Mouse (Mus musculus) stomach, embryonic 14.5 days (tissue): ENCODE results near the gene Gm3002. TPM values are rescaled to one million over a fixed set of nuclear protein-coding genes. Genes with fewer than 3 reads are reported as not detected.
"Not testable (repeated sequence)": the region's sequence is repeated elsewhere in the genome, so short reads cannot be mapped to it uniquely, and the experiment has no call there.

Source experiments
- ATAC-seq: fragments of 200-750 bp; cut with Nextera tagmentation; 2 replicates; pipeline ENCODE4 v1.8.0; 2017; ENCODE audit warnings: low read depth, moderate TSS enrichment; ENCODE audit not compliant: insufficient number of reproducible peaks, insufficient read depth, low FRiP score
- H3K27ac ChIP-seq: fragments of 300-500 bp; sonication (generic); 2 replicates; pipeline ENCODE4 v1.5.1; 2014; ENCODE audit warnings: mild to moderate bottlenecking, low read length, moderate library complexity, mixed read lengths
- H3K27me3 ChIP-seq: fragments of 300-500 bp; sonication (generic); 2 replicates; pipeline ENCODE4 v1.6.1; 2014; ENCODE audit warnings: low read length, control low read depth, mixed read lengths; ENCODE audit not compliant: control insufficient read depth, insufficient read depth
- H3K36me3 ChIP-seq: fragments of 300-500 bp; sonication (generic); 2 replicates; pipeline ENCODE4 v1.6.1; 2014; ENCODE audit warnings: mild to moderate bottlenecking, control low read depth, low read length, moderate library complexity, mixed read lengths; ENCODE audit not compliant: control insufficient read depth, insufficient read depth
- H3K4me1 ChIP-seq: fragments of 300-500 bp; sonication (generic); 2 replicates; pipeline ENCODE4 v1.6.1; 2014; ENCODE audit warnings: low read length, control low read depth, mixed read lengths; ENCODE audit not compliant: control insufficient read depth, insufficient read depth
- H3K4me2 ChIP-seq: fragments of 300-500 bp; sonication (generic); replicated peaks from 2 replicates; pipeline ENCODE4 v1.6.1; 2014; ENCODE audit warnings: low read depth, low read length, control low read depth
- H3K4me3 ChIP-seq: fragments of 300-500 bp; sonication (generic); 2 replicates; pipeline ENCODE4 v1.5.1; 2014; ENCODE audit warnings: low read depth, low read length, control low read depth
- H3K9ac ChIP-seq: fragments of 300-500 bp; sonication (generic); replicated peaks from 2 replicates; pipeline ENCODE4 v1.6.1; 2014; ENCODE audit warnings: low read depth, mild to moderate bottlenecking, control low read depth, low read length, moderate library complexity, mixed read lengths
- H3K9me3 ChIP-seq: fragments of 300-500 bp; sonication (generic); 2 replicates; pipeline ENCODE4 v1.6.1; 2016; ENCODE audit warnings: low read depth, low read length, control low read depth; ENCODE audit not compliant: control insufficient read depth
- WGBS: fragments of 180-500 bp; shearing (Covaris S2); extraction: QIAGEN DNeasy Blood & Tissue Kit; methylation state at CpG from one replicate; pipeline ENCODE4 v1.1.7; 2014; 5-methylcytosine and 5-hydroxymethylcytosine counted together
- polyA plus RNA-seq: library from polyadenylated mRNA; unstranded; fragments of >200 nt; fragmentation: Nextera tagmentation; extraction: Ambion mirVana; gene quantifications from 2 replicates; pipeline ENCODE4 v1.2.1, GENCODE M21; 2014

Gm3002 gene
- 0.24 TPM in 1 of 2 replicates, not detected in the other for polyA plus RNA-seq

GRCm38 (mm10) chr14:3809774-3810173 lies at the start of gene Gm3002:
Gm3002 (plus strand) TSS chr14:3810074.
- H3K9ac ChIP-seq, H3K9me3 ChIP-seq, H3K36me3 ChIP-seq, H3K4me2 ChIP-seq, H3K27ac ChIP-seq, H3K4me1 ChIP-seq, H3K4me3 ChIP-seq, H3K27me3 ChIP-seq, ATAC-seq: not testable (repeated sequence)
- no CpG with 5 or more reads among the region's 31 CpGs for WGBS

DNA sequence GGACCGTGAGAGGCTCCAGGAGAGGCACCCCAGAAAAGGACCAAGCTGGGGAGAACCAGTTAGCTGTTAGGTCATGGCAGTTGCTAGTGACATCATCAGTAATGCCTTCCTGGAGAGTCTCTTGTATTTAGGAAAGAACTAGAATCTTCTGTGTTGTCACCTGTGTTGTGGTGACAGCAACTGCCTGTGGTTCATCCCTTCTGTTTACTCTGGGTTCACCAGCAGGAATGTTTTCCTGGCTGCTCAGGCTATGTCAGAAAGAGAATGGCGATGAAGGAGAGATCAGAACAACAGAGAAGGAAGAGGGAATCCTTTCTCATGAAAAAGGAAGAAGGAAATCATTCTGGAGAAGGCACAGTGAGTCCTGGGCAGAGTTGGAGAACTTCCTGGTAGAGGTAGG lies 36.1 kb downstream of the Gm3002 start, which contains the start of gene Gm3033:
Gm3033 (plus strand) TSS at position 301 of the 400 bp plus-strand sequence.
- H3K4me3 ChIP-seq, H3K27ac ChIP-seq, H3K4me2 ChIP-seq, H3K9ac ChIP-seq, H3K9me3 ChIP-seq, H3K4me1 ChIP-seq, ATAC-seq, H3K27me3 ChIP-seq, H3K36me3 ChIP-seq: not testable (repeated sequence)
- no CpG with 5 or more reads among the region's 2 CpGs for WGBS

DNA sequence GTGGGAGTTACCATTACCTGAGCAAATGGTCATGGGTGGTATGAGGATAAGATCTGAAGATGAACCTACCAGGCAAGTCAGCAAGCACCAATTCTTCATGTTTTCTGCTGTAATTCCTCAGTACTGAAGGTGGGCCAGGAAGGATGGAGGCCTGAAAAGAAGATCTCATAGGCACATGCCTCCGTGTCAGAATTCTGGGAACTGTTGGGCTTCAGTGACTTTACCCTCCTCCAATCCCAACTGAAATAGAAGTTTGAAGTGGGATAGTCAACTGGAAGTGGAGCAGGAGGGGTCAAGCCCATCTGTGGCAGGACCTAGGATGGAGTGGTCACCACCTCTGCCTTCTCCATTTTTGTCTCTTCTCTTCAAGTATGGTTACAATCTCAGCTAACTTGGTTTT lies 74.0 kb downstream of the Gm3002 start, which contains the start of gene Gm2916:
Gm2916 (plus strand) TSS at position 301 of the 400 bp plus-strand sequence.
- H3K4me2 ChIP-seq, H3K4me3 ChIP-seq, H3K9ac ChIP-seq, H3K9me3 ChIP-seq, ATAC-seq, H3K27me3 ChIP-seq, H3K4me1 ChIP-seq, H3K27ac ChIP-seq, H3K36me3 ChIP-seq: not testable (repeated sequence)
- no CpG with 5 or more reads among the region's 1 CpGs for WGBS

DNA sequence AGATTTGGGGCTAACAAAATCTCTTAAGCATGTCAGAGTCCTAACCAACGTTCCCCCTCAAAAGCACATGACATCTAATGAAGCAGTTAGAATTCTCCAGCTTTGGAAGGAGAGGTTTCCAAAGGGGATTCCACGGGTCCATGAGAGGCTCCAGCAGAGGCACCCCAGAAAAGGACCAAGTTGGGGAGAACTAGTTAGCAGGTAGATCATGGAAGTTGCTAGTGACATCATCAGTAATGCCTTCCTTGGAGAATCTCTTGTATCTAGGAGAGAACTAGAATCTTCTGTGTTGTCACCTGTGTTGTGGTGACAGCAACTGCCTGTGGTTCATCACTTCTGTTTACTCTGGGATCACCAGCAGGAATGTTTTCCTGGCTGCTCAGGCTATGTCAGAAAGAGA lies 121.6 kb downstream of the Gm3002 start, which contains the start of gene Gm3029:
Gm3029 (plus strand) TSS at position 301 of the 400 bp plus-strand sequence.
- not testable (repeated sequence) for H3K9me3 ChIP-seq, H3K4me1 ChIP-seq, H3K27me3 ChIP-seq, H3K4me2 ChIP-seq, H3K9ac ChIP-seq, H3K27ac ChIP-seq, H3K4me3 ChIP-seq, ATAC-seq, H3K36me3 ChIP-seq
- 40% methylated on average over 1 of the region's 2 CpGs for WGBS

GRCm38 (mm10) chr14:3963247-3963646 lies 153.4 kb downstream of the Gm3002 start, which contains the start of gene Gm3095:
Gm3095 (plus strand) TSS chr14:3963547.
- H3K36me3 ChIP-seq, H3K27ac ChIP-seq, H3K9me3 ChIP-seq, H3K4me2 ChIP-seq, H3K27me3 ChIP-seq, H3K4me1 ChIP-seq, ATAC-seq, H3K9ac ChIP-seq, H3K4me3 ChIP-seq: not testable (repeated sequence)
- no CpG with 5 or more reads among the region's 2 CpGs for WGBS

DNA sequence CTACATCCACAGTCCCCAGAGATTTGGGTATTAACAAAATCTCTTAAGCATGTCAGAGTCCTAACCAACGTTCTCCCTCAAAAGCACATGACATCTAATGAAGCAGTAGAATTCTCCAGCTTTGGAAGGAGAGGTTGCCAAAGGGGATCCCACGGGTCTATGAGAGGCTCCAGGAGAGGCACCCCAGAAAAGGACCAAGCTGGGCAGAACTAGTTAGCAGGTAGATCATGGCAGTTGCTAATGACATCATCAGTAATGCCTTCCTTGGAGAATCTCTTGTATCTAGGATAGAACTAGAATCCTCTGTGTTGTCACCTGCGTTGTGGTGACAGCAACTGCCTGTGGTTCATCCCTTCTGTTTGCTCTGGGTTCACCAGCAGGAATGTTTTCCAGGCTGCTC lies 188.2 kb downstream of the Gm3002 start, which contains the start of gene Gm3099:
Gm3099 (plus strand) TSS at position 301 of the 400 bp plus-strand sequence.
- not testable (repeated sequence) for ATAC-seq, H3K27ac ChIP-seq, H3K4me3 ChIP-seq, H3K9me3 ChIP-seq, H3K4me1 ChIP-seq, H3K4me2 ChIP-seq, H3K9ac ChIP-seq, H3K27me3 ChIP-seq, H3K36me3 ChIP-seq
- WGBS: 77% methylated on average over 1 of the region's 3 CpGs

Other genes starting within 250 kb of the Gm3002 start
- not detected in 2 replicates for gene Gm3012, start 175.6 kb upstream of the Gm3002 start, polyA plus RNA-seq
- 1.1 and 2.0 TPM in 2 replicates for gene Gm3020, start 158.0 kb upstream of the Gm3002 start, polyA plus RNA-seq
- not detected in 2 replicates for gene Gm3043, start 121.3 kb upstream of the Gm3002 start, polyA plus RNA-seq
- not detected in 2 replicates for gene Gm3033, start 36.2 kb downstream of the Gm3002 start, polyA plus RNA-seq
- 0.23 TPM in 1 of 2 replicates, not detected in the other for gene Gm2916, start 74.1 kb downstream of the Gm3002 start, polyA plus RNA-seq
- not detected in 2 replicates for gene Gm3029, start 121.7 kb downstream of the Gm3002 start, polyA plus RNA-seq
- gene Gm3095, start 153.5 kb downstream of the Gm3002 start, polyA plus RNA-seq: not detected in 2 replicates
- not detected in 2 replicates for gene Gm3099, start 188.3 kb downstream of the Gm3002 start, polyA plus RNA-seq
- gene Gm5796, start 213.9 kb downstream of the Gm3002 start, polyA plus RNA-seq: 0.48 TPM in 2 replicates